Mouse (Mus musculus): ENCODE results near the gene Smoc2.
A peak's percentile ranks its signal among the peaks of the same experiment; 100 is the strongest.

The Smoc2 gene

GRCm38 (mm10) chr17:14279177-14279965 is at the start of gene Smoc2:
Gene Smoc2, plus strand, starts transcription at chr17:14279506.
- DNase-seq (ENCODE audit: low read depth, low spot score) = no peak

- DNase-seq (ENCODE audit: low read depth, low spot score) = no peak
Observed at GRCm38 (mm10) chr17:14230698-14231430, 48.4 kb upstream of the Smoc2 start.

GRCm38 (mm10) chr17:14232629-14233028 is 46.7 kb upstream of the Smoc2 start:
- peak; percentile 30 for DNase-seq (ENCODE audit: low read depth, low spot score)

GRCm38 (mm10) chr17:14233658-14234057 is 45.6 kb upstream of the Smoc2 start:
- DNase-seq (ENCODE audit: low read depth, low spot score) = no peak

- DNase-seq (ENCODE audit: low read depth, low spot score) = no peak
Observed at GRCm38 (mm10) chr17:14234774-14235389, 44.4 kb upstream of the Smoc2 start.

GRCm38 (mm10) chr17:14237134-14237533 is 42.2 kb upstream of the Smoc2 start:
- DNase-seq (ENCODE audit: low read depth, low spot score) = no peak

- DNase-seq (ENCODE audit: low read depth, low spot score) = no peak
Observed at GRCm38 (mm10) chr17:14239960-14240359, 39.3 kb upstream of the Smoc2 start.

GRCm38 (mm10) chr17:14242634-14243033 is 36.7 kb upstream of the Smoc2 start:
- DNase-seq (ENCODE audit: low read depth, low spot score) = no peak

- DNase-seq (ENCODE audit: low read depth, low spot score) = peak; percentile 1
Observed at GRCm38 (mm10) chr17:14244195-14244965, 34.9 kb upstream of the Smoc2 start.

- peak; percentile 22 for DNase-seq (ENCODE audit: low read depth, low spot score)
Observed at GRCm38 (mm10) chr17:14246266-14246665, 33.0 kb upstream of the Smoc2 start.

GRCm38 (mm10) chr17:14247931-14248330 is 31.4 kb upstream of the Smoc2 start:
- DNase-seq (ENCODE audit: low read depth, low spot score) = no peak

- no peak for DNase-seq (ENCODE audit: low read depth, low spot score)
Observed at GRCm38 (mm10) chr17:14249595-14249994, 29.7 kb upstream of the Smoc2 start.

GRCm38 (mm10) chr17:14250401-14250800 is 28.9 kb upstream of the Smoc2 start:
- no peak for DNase-seq (ENCODE audit: low read depth, low spot score)

GRCm38 (mm10) chr17:14252456-14252855 is 26.9 kb upstream of the Smoc2 start:
- no peak for DNase-seq (ENCODE audit: low read depth, low spot score)

GRCm38 (mm10) chr17:14254616-14255015 is 24.7 kb upstream of the Smoc2 start:
- DNase-seq (ENCODE audit: low read depth, low spot score) = no peak

- no peak for DNase-seq (ENCODE audit: low read depth, low spot score)
Observed at GRCm38 (mm10) chr17:14257799-14258520, 21.3 kb upstream of the Smoc2 start.

GRCm38 (mm10) chr17:14258906-14259305 is 20.4 kb upstream of the Smoc2 start:
- DNase-seq (ENCODE audit: low read depth, low spot score) = no peak

- no peak for DNase-seq (ENCODE audit: low read depth, low spot score)
Observed at GRCm38 (mm10) chr17:14260966-14261365, 18.3 kb upstream of the Smoc2 start.

GRCm38 (mm10) chr17:14262217-14262616 is 17.1 kb upstream of the Smoc2 start:
- DNase-seq (ENCODE audit: low read depth, low spot score) = no peak

GRCm38 (mm10) chr17:14268001-14268400 is 11.3 kb upstream of the Smoc2 start:
- DNase-seq (ENCODE audit: low read depth, low spot score) = no peak

GRCm38 (mm10) chr17:14273386-14273785 is 5.9 kb upstream of the Smoc2 start:
- no peak for DNase-seq (ENCODE audit: low read depth, low spot score)
